In genomic region chr7:142293851-142294250, GRCm38 (mm10) we compare ENCODE assay signal across 11 mouse cellular contexts. TPM values are rescaled to one million over a fixed set of nuclear protein-coding genes. Genes with fewer than 3 reads are reported as not detected.
DNase-seq lines count a peak whose midpoint lies in the region; ATAC-seq lines count a peak whose summit lies in the region.
"Not testable (repeated sequence)": the region's sequence is repeated elsewhere in the genome, so short reads cannot be mapped to it uniquely, and the experiment has no call there.
"Had no signal": no experiment of that assay in that cellular context is flagged by ENCODE, and none has a peak within 500 bp of the region (broad histone marks: within the 10 kb centered on the region; RNA-seq: fewer than 3 reads in every experiment).

No protein-coding gene starts in this region.

- H3K27ac ChIP-seq in limb, embryonic 10.5 days = not testable (repeated sequence)

- H3K4me1 ChIP-seq in limb, embryonic 10.5 days = not testable (repeated sequence)

- peak; percentile 43 for ATAC-seq in inflammation-experienced regulatory T-cells, adult 6 months
- peak; percentile 92 for ATAC-seq in megakaryocyte-erythroid progenitor cell, adult 5-6 weeks (replicated peaks; ENCODE audit: low FRiP score, low TSS enrichment, poor library complexity, severe bottlenecking)

- H3K36me3 ChIP-seq in limb, embryonic 10.5 days = not testable (repeated sequence)

- peak; percentile 49 for DNase-seq in NIH3T3 (ENCODE audit: low read depth)
- DNase-seq in cerebellum, adult 9-10 months = peak; percentile 24
- DNase-seq in forelimb bud, embryonic 11.5 days (ENCODE audit: low read depth, low spot score) = peak; percentile 49
- DNase-seq in limb, embryonic 10.5 days (ENCODE audit: low spot score) = peak; percentile 53
- DNase-seq in right cerebral cortex, postnatal 4 days = peak; percentile 16

- not testable (repeated sequence) for H3K9me3 ChIP-seq in limb, embryonic 10.5 days (replicated peaks)

- H3K4me3 ChIP-seq in limb, embryonic 10.5 days = not testable (repeated sequence)

- H3K27me3 ChIP-seq in limb, embryonic 10.5 days (ENCODE audit: low read depth, poor library complexity, severe bottlenecking) = not testable (repeated sequence)

- 0% methylated on average over 2 of the region's 2 CpGs for whole genome bisulfite sequencing in limb, embryonic 10.5 days

RNA-seq across cellular contexts. Expression of gene Krtap5-1, which starts 3.1 kb away (rescaled TPM):
- polyA plus RNA-seq in inflammation-experienced regulatory T-cells, adult 6 months (2017; shearing (Covaris generic)) = not detected
- not detected in 2 replicates for polyA plus RNA-seq in limb, embryonic 10.5 days (2016; fragmentation: Nextera tagmentation; extraction: Ambion mirVana)
- not detected in 2 replicates for total RNA-seq in megakaryocyte-erythroid progenitor cell, adult 5-6 weeks (2014; fragmentation: Nextera tagmentation)
- total RNA-seq in megakaryocyte-erythroid progenitor cell, adult 5-6 weeks (2017) = not detected in 2 replicates
- total RNA-seq: layer of hippocampus, adult 8-10 months had no signal
- polyA plus RNA-seq: forebrain, embryonic 12.5 days; heart, embryonic 10.5 days; liver, embryonic 13.5 days had no signal

RNA-seq across cellular contexts. Expression of gene Krtap5-4, which starts 9.5 kb away (rescaled TPM):
- not detected for polyA plus RNA-seq in inflammation-experienced regulatory T-cells, adult 6 months (2017; shearing (Covaris generic))
- not detected in 2 replicates for polyA plus RNA-seq in limb, embryonic 10.5 days (2016; fragmentation: Nextera tagmentation; extraction: Ambion mirVana)
- total RNA-seq in megakaryocyte-erythroid progenitor cell, adult 5-6 weeks (2014; fragmentation: Nextera tagmentation) = not detected in 2 replicates
- total RNA-seq in megakaryocyte-erythroid progenitor cell, adult 5-6 weeks (2017) = not detected in 2 replicates
- total RNA-seq: layer of hippocampus, adult 8-10 months had no signal
- polyA plus RNA-seq: forebrain, embryonic 12.5 days; liver, embryonic 13.5 days had no signal

RNA-seq across cellular contexts. Expression of gene Gm4559, which starts 19.7 kb away (rescaled TPM):
- polyA plus RNA-seq in inflammation-experienced regulatory T-cells, adult 6 months (2017; shearing (Covaris generic)) = not detected
- polyA plus RNA-seq in limb, embryonic 10.5 days (2016; fragmentation: Nextera tagmentation; extraction: Ambion mirVana) = not detected in 2 replicates
- total RNA-seq in megakaryocyte-erythroid progenitor cell, adult 5-6 weeks (2014; fragmentation: Nextera tagmentation) = not detected in 2 replicates
- not detected in 2 replicates for total RNA-seq in megakaryocyte-erythroid progenitor cell, adult 5-6 weeks (2017)
- total RNA-seq: layer of hippocampus, adult 8-10 months had no signal
- polyA plus RNA-seq: forebrain, embryonic 12.5 days; heart, embryonic 10.5 days; liver, embryonic 13.5 days had no signal

RNA-seq across cellular contexts. Expression of gene Gm2431, which starts 35.7 kb away (rescaled TPM):
- not detected for polyA plus RNA-seq in inflammation-experienced regulatory T-cells, adult 6 months (2017; shearing (Covaris generic))
- not detected in 2 replicates for polyA plus RNA-seq in limb, embryonic 10.5 days (2016; fragmentation: Nextera tagmentation; extraction: Ambion mirVana)
- not detected in 2 replicates for total RNA-seq in megakaryocyte-erythroid progenitor cell, adult 5-6 weeks (2014; fragmentation: Nextera tagmentation)
- total RNA-seq in megakaryocyte-erythroid progenitor cell, adult 5-6 weeks (2017) = not detected in 2 replicates
- total RNA-seq: layer of hippocampus, adult 8-10 months had no signal
- polyA plus RNA-seq: forebrain, embryonic 12.5 days; heart, embryonic 10.5 days; liver, embryonic 13.5 days had no signal

RNA-seq across cellular contexts. Expression of gene Gm40460, which starts 53.0 kb away (rescaled TPM):
- not detected for polyA plus RNA-seq in inflammation-experienced regulatory T-cells, adult 6 months (2017; shearing (Covaris generic))
- not detected in 2 replicates for polyA plus RNA-seq in limb, embryonic 10.5 days (2016; fragmentation: Nextera tagmentation; extraction: Ambion mirVana)
- not detected in 2 replicates for total RNA-seq in megakaryocyte-erythroid progenitor cell, adult 5-6 weeks (2014; fragmentation: Nextera tagmentation)
- total RNA-seq in megakaryocyte-erythroid progenitor cell, adult 5-6 weeks (2017) = not detected in 2 replicates
- total RNA-seq: layer of hippocampus, adult 8-10 months had no signal
- polyA plus RNA-seq: forebrain, embryonic 12.5 days; heart, embryonic 10.5 days; liver, embryonic 13.5 days had no signal
